Mouse (Mus musculus): Measurements from ENCODE around the gene Sclt1. TPM values are rescaled to one million over a fixed set of nuclear protein-coding genes. Genes with fewer than 3 reads are reported as not detected.
"Not testable (repeated sequence)": the region's sequence is repeated elsewhere in the genome, so short reads cannot be mapped to it uniquely, and the experiment has no call there.

Gene Sclt1
- polyA plus RNA-seq (2014; fragmentation: Nextera tagmentation; extraction: Ambion mirVana): 17.7 and 19.6 TPM in 2 replicates

GRCm38 (mm10) chr3:41742278-41742934 is at the start of gene Sclt1, which contains the start of gene D3Ertd751e:
Gene Sclt1, minus strand, starts transcription at chr3:41742514.
Gene D3Ertd751e, plus strand, starts transcription at chr3:41742611.
- Histone ChIP-seq H3K9me3 (ENCODE audit: control insufficient read depth, low read length) (no peaks in the 10 kb centered on the region), H3K36me3 (ENCODE audit: control insufficient read depth, insufficient read depth, low read length) (no peaks in the 10 kb centered on the region), H3K4me2 (ENCODE audit: low read length) (peak within 1 kb of the TSS; percentile 73), H3K27ac (ENCODE audit: low read depth) (peak within 1 kb of the TSS; percentile 92), H3K9ac (ENCODE audit: low read length) (peak within 1 kb of the TSS; percentile 78), H3K4me3 (ENCODE audit: low read depth, low read length) (peak within 1 kb of the TSS; percentile 58), H3K27me3 (replicated peaks; ENCODE audit: control insufficient read depth, insufficient read depth, low read length) (no peaks in the 10 kb centered on the region), H3K4me1 (replicated peaks; ENCODE audit: control insufficient read depth, insufficient read depth, low read length) (peaks cover 12% of the 10 kb centered on the region; the same call in 1 of the 2 replicates)
- under 1% methylated on average over 66 of the region's 66 CpGs for WGBS
- peak; percentile 97 for DNase-seq (ENCODE audit: low spot score)
- peak; percentile 99 for ATAC-seq (replicated peaks; ENCODE audit: low FRiP score, low TSS enrichment, low read depth)

- H3K27me3 ChIP-seq (replicated peaks; ENCODE audit: control insufficient read depth, insufficient read depth, low read length): no peaks in the 10 kb centered on the region
- ATAC-seq (replicated peaks; ENCODE audit: low FRiP score, low TSS enrichment, low read depth): no peak
- 85% methylated on average over 3 of the region's 3 CpGs for WGBS
These were observed 19.8 kb upstream of the Sclt1 start for GRCm38 (mm10) chr3:41762091-41762490.

GRCm38 (mm10) chr3:41754556-41754955 is 12.2 kb upstream of the Sclt1 start:
- no peak overlapping the region for H3K27ac ChIP-seq (ENCODE audit: low read depth)
- no peak overlapping the region for H3K4me2 ChIP-seq (ENCODE audit: low read length)
- WGBS: 78% methylated on average over 2 of the region's 2 CpGs

More at GRCm38 (mm10) chr3:41762091-41762490, 19.8 kb upstream of the Sclt1 start:
- H3K4me1 ChIP-seq (replicated peaks; ENCODE audit: control insufficient read depth, insufficient read depth, low read length): no peaks in the 10 kb centered on the region
- no peak overlapping the region for H3K4me3 ChIP-seq (ENCODE audit: low read depth, low read length)
- H3K36me3 ChIP-seq (ENCODE audit: control insufficient read depth, insufficient read depth, low read length): no peaks in the 10 kb centered on the region; the same call in 1 of the 2 replicates
- no peak overlapping the region for H3K27ac ChIP-seq (ENCODE audit: low read depth)
- H3K9me3 ChIP-seq (ENCODE audit: control insufficient read depth, low read length): no peaks in the 10 kb centered on the region
- no peak overlapping the region for H3K9ac ChIP-seq (ENCODE audit: low read length)
- H3K4me2 ChIP-seq (ENCODE audit: low read length): no peak overlapping the region
- DNase-seq (ENCODE audit: low spot score): no peak

GRCm38 (mm10) chr3:41743436-41743835 is 1.1 kb upstream of the Sclt1 start:
- DNase-seq (ENCODE audit: low spot score) (no peak), ATAC-seq (replicated peaks; ENCODE audit: low FRiP score, low TSS enrichment, low read depth) (no peak)
- Histone ChIP-seq H3K27me3 (replicated peaks; ENCODE audit: control insufficient read depth, insufficient read depth, low read length) (no peaks in the 10 kb centered on the region), H3K36me3 (ENCODE audit: control insufficient read depth, insufficient read depth, low read length) (no peaks in the 10 kb centered on the region), H3K4me2 (ENCODE audit: low read length) (peak overlapping the region; percentile 73), H3K4me1 (replicated peaks; ENCODE audit: control insufficient read depth, insufficient read depth, low read length) (peaks cover 12% of the 10 kb centered on the region; the same call in 1 of the 2 replicates), H3K9ac (ENCODE audit: low read length) (peak overlapping the region; percentile 22; the same call in 1 of the 2 replicates), H3K27ac (ENCODE audit: low read depth) (no peak overlapping the region), H3K4me3 (ENCODE audit: low read depth, low read length) (peak overlapping the region; percentile 58), H3K9me3 (ENCODE audit: control insufficient read depth, low read length) (no peaks in the 10 kb centered on the region)
- 42% methylated on average over 6 of the region's 6 CpGs for WGBS

More at GRCm38 (mm10) chr3:41754556-41754955, 12.2 kb upstream of the Sclt1 start:
- DNase-seq (ENCODE audit: low spot score): no peak
- Histone ChIP-seq H3K4me1 (replicated peaks; ENCODE audit: control insufficient read depth, insufficient read depth, low read length) (no peaks in the 10 kb centered on the region), H3K9ac (ENCODE audit: low read length) (no peak overlapping the region), H3K36me3 (ENCODE audit: control insufficient read depth, insufficient read depth, low read length) (no peaks in the 10 kb centered on the region; the same call in 1 of the 2 replicates), H3K4me3 (ENCODE audit: low read depth, low read length) (no peak overlapping the region), H3K27me3 (replicated peaks; ENCODE audit: control insufficient read depth, insufficient read depth, low read length) (no peaks in the 10 kb centered on the region), H3K9me3 (ENCODE audit: control insufficient read depth, low read length) (no peaks in the 10 kb centered on the region)
- no peak for ATAC-seq (replicated peaks; ENCODE audit: low FRiP score, low TSS enrichment, low read depth)

- H3K9ac ChIP-seq (ENCODE audit: low read length): peak overlapping the region; percentile 78
- ATAC-seq (replicated peaks; ENCODE audit: low FRiP score, low TSS enrichment, low read depth): no peak; the same call in 1 of the 2 replicates
- peak overlapping the region; percentile 72 for H3K4me2 ChIP-seq (ENCODE audit: low read length)
- peak overlapping the region; percentile 92 for H3K27ac ChIP-seq (ENCODE audit: low read depth)
- WGBS: under 1% methylated on average over 39 of the region's 39 CpGs
- no peak for DNase-seq (ENCODE audit: low spot score)
- H3K4me3 ChIP-seq (ENCODE audit: low read depth, low read length): peak overlapping the region; percentile 58
- no peaks in the 10 kb centered on the region for H3K36me3 ChIP-seq (ENCODE audit: control insufficient read depth, insufficient read depth, low read length)
- H3K27me3 ChIP-seq (replicated peaks; ENCODE audit: control insufficient read depth, insufficient read depth, low read length): no peaks in the 10 kb centered on the region
- no peaks in the 10 kb centered on the region for H3K9me3 ChIP-seq (ENCODE audit: control insufficient read depth, low read length)
- H3K4me1 ChIP-seq (replicated peaks; ENCODE audit: control insufficient read depth, insufficient read depth, low read length): peaks cover 12% of the 10 kb centered on the region; the same call in 1 of the 2 replicates
These were observed 575 bp downstream of the Sclt1 start for GRCm38 (mm10) chr3:41741601-41742277.

- WGBS: 52% methylated on average over 1 of the region's 1 CpGs
- Histone ChIP-seq H3K9me3 (ENCODE audit: control insufficient read depth, low read length) (no peaks in the 10 kb centered on the region), H3K27ac (ENCODE audit: low read depth) (no peak overlapping the region), H3K4me3 (ENCODE audit: low read depth, low read length) (no peak overlapping the region), H3K9ac (ENCODE audit: low read length) (no peak overlapping the region), H3K36me3 (ENCODE audit: control insufficient read depth, insufficient read depth, low read length) (no peaks in the 10 kb centered on the region), H3K27me3 (replicated peaks; ENCODE audit: control insufficient read depth, insufficient read depth, low read length) (no peaks in the 10 kb centered on the region), H3K4me1 (replicated peaks; ENCODE audit: control insufficient read depth, insufficient read depth, low read length) (no peaks in the 10 kb centered on the region), H3K4me2 (ENCODE audit: low read length) (no peak overlapping the region)
- no peak for ATAC-seq (replicated peaks; ENCODE audit: low FRiP score, low TSS enrichment, low read depth)
- DNase-seq (ENCODE audit: low spot score): no peak
These were observed 46.6 kb downstream of the Sclt1 start for GRCm38 (mm10) chr3:41695681-41696080.

GRCm38 (mm10) chr3:41692440-41693142 is 49.7 kb downstream of the Sclt1 start:
- DNase-seq (ENCODE audit: low spot score) (no peak), ATAC-seq (replicated peaks; ENCODE audit: low FRiP score, low TSS enrichment, low read depth) (no peak)
- no peaks in the 10 kb centered on the region for H3K36me3 ChIP-seq (ENCODE audit: control insufficient read depth, insufficient read depth, low read length)
- no peak overlapping the region for H3K9ac ChIP-seq (ENCODE audit: low read length)
- WGBS: 89% methylated on average over 4 of the region's 4 CpGs
- H3K27me3 ChIP-seq (replicated peaks; ENCODE audit: control insufficient read depth, insufficient read depth, low read length): no peaks in the 10 kb centered on the region
- no peak overlapping the region for H3K27ac ChIP-seq (ENCODE audit: low read depth)
- no peak overlapping the region for H3K4me2 ChIP-seq (ENCODE audit: low read length)
- H3K4me3 ChIP-seq (ENCODE audit: low read depth, low read length): no peak overlapping the region
- H3K9me3 ChIP-seq (ENCODE audit: control insufficient read depth, low read length): no peaks in the 10 kb centered on the region
- H3K4me1 ChIP-seq (replicated peaks; ENCODE audit: control insufficient read depth, insufficient read depth, low read length): no peaks in the 10 kb centered on the region

- not testable (repeated sequence) for H3K4me3 ChIP-seq (ENCODE audit: low read depth, low read length); H3K4me1 ChIP-seq (replicated peaks; ENCODE audit: control insufficient read depth, insufficient read depth, low read length); DNase-seq (ENCODE audit: low spot score); H3K9me3 ChIP-seq (ENCODE audit: control insufficient read depth, low read length); H3K4me2 ChIP-seq (ENCODE audit: low read length); H3K27me3 ChIP-seq (replicated peaks; ENCODE audit: control insufficient read depth, insufficient read depth, low read length); ATAC-seq (replicated peaks; ENCODE audit: low FRiP score, low TSS enrichment, low read depth); H3K27ac ChIP-seq (ENCODE audit: low read depth); H3K36me3 ChIP-seq (ENCODE audit: control insufficient read depth, insufficient read depth, low read length); H3K9ac ChIP-seq (ENCODE audit: low read length)
- 92% methylated on average over 13 of the region's 13 CpGs for WGBS
These were observed 52.1 kb downstream of the Sclt1 start for GRCm38 (mm10) chr3:41690114-41690640.

Measured in intestine, embryonic 14.5 days (tissue).